Mouse (Mus musculus): ENCODE data around the gene Rpl18. TPM values are rescaled to one million over a fixed set of nuclear protein-coding genes. Genes with fewer than 3 reads are reported as not detected.
A peak's percentile ranks its signal among the peaks of the same experiment; 100 is the strongest.

Rpl18 gene
- polyA plus RNA-seq (2015; fragmentation: Nextera tagmentation; extraction: Ambion mirVana): 1,132 and 1,166 TPM in 2 replicates

- H3K4me1 ChIP-seq: peaks cover 48% of the 10 kb centered on the region
- H3K27ac ChIP-seq: peak within 1 kb of the TSS; percentile 86
- H3K4me3 ChIP-seq (replicated peaks): peak within 1 kb of the TSS; percentile 75
- 7% methylated on average over 34 of the region's 34 CpGs for WGBS
- peak; percentile 91 for ATAC-seq (replicated peaks; ENCODE audit: low FRiP score)
- H3K9ac ChIP-seq: peak within 1 kb of the TSS; percentile 83
- H3K36me3 ChIP-seq: peaks cover 49% of the 10 kb centered on the region
- H3K27me3 ChIP-seq: no peaks in the 10 kb centered on the region
- no peaks in the 10 kb centered on the region for H3K9me3 ChIP-seq (replicated peaks)
- H3K4me2 ChIP-seq: peak within 1 kb of the TSS; percentile 87
Measured at GRCm38 (mm10) chr7:45715090-45715708, at the start of gene Rpl18. Gene Rpl18 (plus strand): TSS chr7:45715457.

- 75% methylated on average over 7 of the region's 7 CpGs for WGBS
- Histone ChIP-seq H3K27ac (0 out of 2 replicates have a peak within 1 kb of the TSS, but pooled peaks have one; percentile 15), H3K36me3 (no peaks in the 10 kb centered on the region), H3K9ac (no peak within 1 kb of the TSS), H3K4me3 (replicated peaks) (no peak within 1 kb of the TSS), H3K4me2 (0 out of 2 replicates have a peak within 1 kb of the TSS, but pooled peaks have one; percentile 5), H3K9me3 (replicated peaks) (no peaks in the 10 kb centered on the region), H3K4me1 (peaks cover 39% of the 10 kb centered on the region), H3K27me3 (no peaks in the 10 kb centered on the region)
- no peak for ATAC-seq (replicated peaks; ENCODE audit: low FRiP score)
Measured at GRCm38 (mm10) chr7:45666161-45666560, 49.1 kb upstream of the Rpl18 start, which contains the start of gene Fut2. Gene Fut2 (minus strand): TSS chr7:45666394.

- no peak for ATAC-seq (replicated peaks; ENCODE audit: low FRiP score)
- WGBS: 70% methylated on average over 14 of the region's 14 CpGs
- Histone ChIP-seq H3K4me2 (no peak overlapping the region), H3K9me3 (replicated peaks) (no peaks in the 10 kb centered on the region), H3K9ac (no peak overlapping the region), H3K27me3 (no peaks in the 10 kb centered on the region), H3K27ac (no peak overlapping the region), H3K36me3 (no peaks in the 10 kb centered on the region), H3K4me1 (peaks cover 39% of the 10 kb centered on the region), H3K4me3 (replicated peaks) (no peak overlapping the region)
Measured at GRCm38 (mm10) chr7:45667761-45668160, 47.5 kb upstream of the Rpl18 start.

GRCm38 (mm10) chr7:45668921-45669320, 46.3 kb upstream of the Rpl18 start:
- no peak overlapping the region for H3K9ac ChIP-seq
- no peaks in the 10 kb centered on the region for H3K9me3 ChIP-seq (replicated peaks)
- no peak for ATAC-seq (replicated peaks; ENCODE audit: low FRiP score)
- H3K4me2 ChIP-seq: no peak overlapping the region
- H3K4me1 ChIP-seq: peaks cover 33% of the 10 kb centered on the region
- no peak overlapping the region for H3K4me3 ChIP-seq (replicated peaks)
- no peaks in the 10 kb centered on the region for H3K36me3 ChIP-seq
- WGBS: 95% methylated on average over 9 of the region's 9 CpGs
- no peaks in the 10 kb centered on the region for H3K27me3 ChIP-seq
- no peak overlapping the region for H3K27ac ChIP-seq

DNA sequence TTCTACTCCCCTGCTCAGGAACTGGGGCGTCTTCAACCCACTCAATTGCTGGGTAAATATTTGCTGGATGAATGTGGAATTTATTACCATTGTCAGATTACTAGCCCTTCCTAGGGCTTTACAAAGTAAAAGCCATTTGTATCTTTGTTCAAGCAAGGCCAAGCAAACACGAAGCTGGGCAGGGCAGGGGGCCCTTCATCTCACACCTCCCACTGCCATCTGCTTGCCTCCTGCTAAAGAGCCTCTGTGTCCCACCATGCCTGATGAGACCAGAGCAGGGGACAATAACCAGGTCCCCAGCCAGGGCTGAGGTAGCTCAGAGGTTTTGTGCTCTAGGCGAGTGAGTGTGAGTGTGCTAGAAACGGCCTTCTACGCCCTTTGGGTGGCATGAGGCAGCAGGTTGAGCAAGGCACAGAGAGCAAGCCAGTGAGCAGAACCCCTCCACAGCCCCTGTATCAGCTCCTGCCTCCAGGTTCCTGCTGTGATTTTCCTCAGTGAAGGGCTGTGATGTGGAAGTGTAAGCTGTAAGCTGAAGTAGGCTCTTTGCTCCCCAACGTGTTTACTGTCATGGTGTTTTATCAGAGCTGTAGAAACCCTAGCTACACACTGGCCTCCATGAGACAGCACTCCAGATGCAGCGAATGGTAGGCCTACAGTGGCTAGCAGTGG, 37.5 kb upstream of the Rpl18 start:
- Histone ChIP-seq H3K4me3 (replicated peaks) (no peak overlapping the region), H3K27me3 (no peaks in the 10 kb centered on the region), H3K9ac (no peak overlapping the region), H3K36me3 (no peaks in the 10 kb centered on the region), H3K27ac (no peak overlapping the region), H3K4me2 (no peak overlapping the region), H3K9me3 (replicated peaks) (no peaks in the 10 kb centered on the region), H3K4me1 (peaks cover 20% of the 10 kb centered on the region)
- no peak for ATAC-seq (replicated peaks; ENCODE audit: low FRiP score)
- 64% methylated on average over 7 of the region's 7 CpGs for WGBS

DNA sequence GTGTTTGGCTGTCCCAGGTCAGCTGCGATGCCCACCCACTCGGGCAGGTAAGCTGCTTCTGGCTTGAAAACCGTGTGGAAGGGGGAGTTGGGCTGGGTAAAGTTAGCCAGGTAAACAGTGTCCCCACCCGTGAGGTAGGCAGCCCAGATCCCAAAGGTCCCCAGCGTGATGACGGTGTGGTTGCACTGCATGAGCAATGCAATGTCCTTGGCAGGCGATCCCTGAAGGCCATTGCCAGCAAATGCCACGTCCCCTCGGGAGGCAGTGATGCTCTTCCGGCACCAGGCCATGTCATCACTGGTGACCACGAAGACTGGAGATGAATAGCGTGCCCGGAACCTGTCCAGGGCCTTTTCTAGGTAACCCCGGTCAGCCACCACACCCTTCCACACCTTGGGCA, 36.7 kb upstream of the Rpl18 start:
- Histone ChIP-seq H3K27ac (no peak overlapping the region), H3K4me3 (replicated peaks) (no peak overlapping the region), H3K27me3 (no peaks in the 10 kb centered on the region), H3K4me2 (no peak overlapping the region), H3K36me3 (no peaks in the 10 kb centered on the region), H3K4me1 (peaks cover 25% of the 10 kb centered on the region), H3K9me3 (replicated peaks) (no peaks in the 10 kb centered on the region), H3K9ac (no peak overlapping the region)
- 95% methylated on average over 14 of the region's 14 CpGs for WGBS
- ATAC-seq (replicated peaks; ENCODE audit: low FRiP score): no peak

GRCm38 (mm10) chr7:45679966-45680621, 35.2 kb upstream of the Rpl18 start:
- Histone ChIP-seq H3K4me2 (no peak overlapping the region), H3K9ac (no peak overlapping the region), H3K27me3 (no peaks in the 10 kb centered on the region), H3K36me3 (no peaks in the 10 kb centered on the region), H3K4me3 (replicated peaks) (no peak overlapping the region), H3K9me3 (replicated peaks) (no peaks in the 10 kb centered on the region), H3K4me1 (peaks cover 32% of the 10 kb centered on the region), H3K27ac (peak overlapping the region; percentile 54)
- no peak for ATAC-seq (replicated peaks; ENCODE audit: low FRiP score)
- 65% methylated on average over 14 of the region's 14 CpGs for WGBS

DNA sequence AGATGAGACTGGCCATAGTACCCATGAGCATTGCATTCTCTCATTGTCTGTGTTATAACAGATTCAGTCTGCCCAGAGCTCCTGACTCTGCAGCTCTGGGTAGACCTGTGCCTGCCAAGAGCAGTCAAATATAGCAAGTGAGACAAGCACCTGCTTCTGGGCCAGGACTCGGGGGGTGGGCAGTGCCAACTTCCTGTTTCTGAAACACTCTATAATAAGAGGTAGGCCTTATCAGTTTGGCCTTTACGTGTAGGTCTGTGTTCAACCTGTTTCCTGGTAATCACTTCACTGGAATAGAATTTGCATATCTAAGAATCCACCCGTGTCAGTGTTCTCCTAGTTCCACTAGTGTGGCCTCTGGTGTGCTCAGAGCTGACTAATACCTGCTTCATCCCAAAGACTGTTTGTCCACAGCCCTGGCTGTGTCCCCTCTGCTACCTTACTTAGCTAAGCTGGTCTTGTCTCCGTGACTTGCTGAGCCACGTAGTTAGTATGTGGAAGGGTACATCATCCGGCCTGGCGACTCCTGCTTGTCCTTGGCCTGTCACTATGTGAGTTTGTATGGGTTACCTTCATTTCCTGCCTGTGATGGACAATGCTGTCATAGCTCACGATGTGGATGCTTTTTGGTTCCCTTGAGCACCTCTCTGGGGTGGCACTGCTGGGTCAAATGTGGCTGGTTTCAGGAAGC, 34.1 kb upstream of the Rpl18 start:
- H3K36me3 ChIP-seq: no peaks in the 10 kb centered on the region
- H3K4me1 ChIP-seq: peaks cover 41% of the 10 kb centered on the region

GRCm38 (mm10) chr7:45682144-45683126, 32.8 kb upstream of the Rpl18 start:
- WGBS: 28% methylated on average over 14 of the region's 14 CpGs
- Histone ChIP-seq H3K27me3 (0 out of 2 replicates have a peak, but pooled peaks cover 3% of the 10 kb centered on the region), H3K4me1 (peaks cover 47% of the 10 kb centered on the region), H3K36me3 (no peaks in the 10 kb centered on the region), H3K9ac (0 out of 2 replicates have a peak overlapping the region, but pooled peaks have one; percentile 26), H3K4me2 (peak overlapping the region; percentile 51), H3K4me3 (replicated peaks) (no peak overlapping the region), H3K9me3 (replicated peaks) (no peaks in the 10 kb centered on the region), H3K27ac (peak overlapping the region; percentile 74)
- peak; percentile 53 for ATAC-seq (replicated peaks; ENCODE audit: low FRiP score)

More for the DNA sequence above, 34.1 kb upstream of the Rpl18 start:
- Histone ChIP-seq H3K9ac (no peak overlapping the region), H3K27ac (no peak overlapping the region), H3K4me3 (replicated peaks) (no peak overlapping the region), H3K9me3 (replicated peaks) (no peaks in the 10 kb centered on the region), H3K27me3 (0 out of 2 replicates have a peak, but pooled peaks cover under 1% of the 10 kb centered on the region), H3K4me2 (no peak overlapping the region)
- ATAC-seq (replicated peaks; ENCODE audit: low FRiP score): no peak
- 85% methylated on average over 8 of the region's 8 CpGs for WGBS

GRCm38 (mm10) chr7:45683396-45684050, 31.7 kb upstream of the Rpl18 start, which contains the start of gene Ntn5:
Gene Ntn5 (plus strand): TSS chr7:45684022.
- Histone ChIP-seq H3K27me3 (0 out of 2 replicates have a peak, but pooled peaks cover 3% of the 10 kb centered on the region), H3K9me3 (replicated peaks) (no peaks in the 10 kb centered on the region), H3K4me2 (no peak within 1 kb of the TSS), H3K4me3 (replicated peaks) (no peak within 1 kb of the TSS), H3K9ac (no peak within 1 kb of the TSS), H3K36me3 (no peaks in the 10 kb centered on the region), H3K27ac (no peak within 1 kb of the TSS), H3K4me1 (peaks cover 47% of the 10 kb centered on the region)
- ATAC-seq (replicated peaks; ENCODE audit: low FRiP score): no peak
- WGBS: 70% methylated on average over 7 of the region's 7 CpGs

Data from kidney, embryonic 15.5 days (tissue).